Mouse (Mus musculus) left cerebral cortex, postnatal 25 days (tissue): ENCODE results near the gene Irak2. TPM values are rescaled to one million over a fixed set of nuclear protein-coding genes. Genes with fewer than 3 reads are reported as not detected.

Experiments
- DNase-seq, 2 experiments: peaks; one replicate each; pipeline ENCODE4 v3.0.0; 2022; ENCODE audit warnings: low spot score in 2 of 2, mixed read lengths in 1 of 2
- intact Hi-C: fragments of 180-260 bp; cut with DNase I; formaldehyde crosslinking; loops from one replicate; pipeline ENCODE4 v1.15.1; 2025
- microRNA-seq, 2 experiments: library from miRNA; unstranded; fragments of <30 nt; microRNA quantifications; one replicate each; pipeline ENCODE4 v1.2.0; 2022
- total RNA-seq, 2 experiments: library from RNA; stranded (reverse); gene quantifications; 2 replicates each; pipeline ENCODE4 v1.2.3; 2021

The Irak2 gene
- total RNA-seq, 2 experiments from 2014 or later, result 18.5 to 21.1 TPM

DNA sequence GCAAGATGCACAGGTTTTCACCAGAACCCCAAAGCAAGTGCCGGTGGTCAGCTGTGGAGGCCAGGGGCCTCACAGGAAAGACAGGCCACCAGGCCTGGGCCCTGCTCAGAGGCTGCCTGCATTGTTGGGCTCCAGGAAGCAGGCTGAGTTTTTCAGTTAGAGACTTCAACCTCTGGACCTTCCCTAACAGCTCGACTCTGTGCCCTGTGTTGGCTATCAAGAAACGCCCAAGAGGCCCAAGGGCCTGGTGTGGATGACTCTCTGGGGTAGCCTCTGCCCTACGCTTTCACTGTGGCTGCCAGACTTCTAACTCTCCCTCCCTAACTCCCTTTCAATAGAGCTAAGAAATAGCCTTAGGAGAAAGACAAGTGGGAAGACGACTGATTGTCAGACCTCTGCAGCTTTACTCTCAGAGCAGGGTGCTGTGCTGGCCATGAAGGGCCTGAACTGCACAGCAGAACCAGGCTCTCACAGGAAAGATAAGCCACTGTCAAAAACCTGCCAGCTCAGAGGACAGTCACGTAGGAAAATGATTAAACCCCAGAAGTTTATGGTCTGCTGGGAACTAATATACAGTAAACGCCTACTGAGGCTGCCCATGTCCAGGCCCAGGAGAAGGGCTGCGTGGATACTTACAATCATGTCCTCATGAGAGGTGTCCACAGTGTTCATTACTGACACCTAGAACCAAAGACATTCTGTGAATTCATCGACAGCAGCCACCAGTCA, 99.2 kb downstream of the Irak2 start:
- intact Hi-C loops, result no loop called here
- DNase-seq, result no peak

DNA sequence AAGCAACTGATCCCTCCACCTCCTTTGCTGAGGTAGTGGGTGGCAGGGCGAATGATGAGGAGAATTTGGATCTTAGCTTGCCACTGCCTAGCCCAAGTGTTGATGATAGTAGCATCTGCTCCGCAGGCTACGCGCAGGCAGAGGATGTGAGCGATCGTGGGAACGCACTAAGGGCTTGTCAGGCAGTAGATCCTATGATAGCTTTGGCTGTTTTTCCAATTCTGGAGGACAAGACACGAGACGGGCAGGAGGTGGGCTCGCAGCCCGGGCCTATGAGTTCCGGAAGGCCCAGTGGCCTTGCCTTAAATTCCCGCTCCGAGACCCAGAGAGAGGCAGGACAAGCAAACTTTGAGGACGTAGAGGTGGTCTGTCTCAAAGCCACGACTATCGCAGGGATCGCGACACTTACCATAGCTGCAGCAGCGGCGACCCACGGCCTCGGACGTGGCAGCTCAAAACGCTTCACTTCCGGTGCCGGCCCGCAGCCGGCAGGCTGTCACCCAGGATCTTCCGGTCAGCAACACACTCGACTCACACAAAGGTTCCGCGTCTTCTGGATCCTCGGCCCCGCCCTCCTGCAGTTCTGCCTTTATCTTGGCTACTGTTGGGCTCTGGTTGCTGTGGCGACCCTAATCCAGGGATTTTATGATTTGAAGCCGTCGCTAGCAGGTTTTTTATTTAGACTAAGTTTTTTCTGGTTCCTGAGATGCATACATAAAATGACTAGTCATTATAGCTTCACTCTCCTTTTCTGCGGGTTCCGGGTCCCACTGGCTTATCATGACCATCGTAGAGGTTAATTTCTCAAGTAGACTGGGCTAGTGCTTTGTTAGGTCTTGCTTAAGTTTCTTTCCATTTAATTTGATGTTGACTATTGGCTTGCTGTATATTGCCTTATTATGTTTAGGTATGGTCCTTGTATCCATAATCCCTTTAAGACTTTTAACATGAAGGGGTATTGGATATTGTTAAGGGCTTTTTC, 102.3 kb downstream of the Irak2 start, which contains the start of gene Sec13:
TSS of gene Sec13 (minus strand) at position 508 of the 982 bp plus-strand sequence.
- DNase-seq, result peak; percentile 88 to 91
- intact Hi-C loops, result no loop called here

- intact Hi-C loops, result no loop called here
- DNase-seq, result peak in 1 of 2 experiments; percentile 40
Measured at GRCm38 (mm10) chr6:113741425-113741824, 103.2 kb downstream of the Irak2 start.

- peak in 1 of 2 experiments; percentile 80 for DNase-seq
- intact Hi-C loops, result no loop called here
Measured at GRCm38 (mm10) chr6:113742321-113742720, 104.1 kb downstream of the Irak2 start.

GRCm38 (mm10) chr6:113743111-113743510, 104.8 kb downstream of the Irak2 start:
- DNase-seq, result peak in 1 of 2 experiments; percentile 79
- intact Hi-C loops, result no loop called here

Small RNAs within 50 kb of the gene (microRNA-seq; reads per million reads assigned to microRNA genes)
- 1.5 to 3.0 reads per million in 2 experiments for gene Mir7042

Other genes starting within 250 kb of the Irak2 start
- 10 to 100 TPM; 11.5 to 13.1 TPM for gene Ttll3, start 249.2 kb upstream of the Irak2 start, total RNA-seq
- gene Rpusd3, start 219.1 kb upstream of the Irak2 start, total RNA-seq, result 10 to 100 TPM; 17.0 to 21.0 TPM
- gene Cidec, start 202.7 kb upstream of the Irak2 start, total RNA-seq, result not detected
- gene Jagn1, start 195.9 kb upstream of the Irak2 start, total RNA-seq, result 10 to 100 TPM; 40.9 to 47.4 TPM
- under 1 TPM; 0.34 to 0.66 TPM for gene Il17re, start 180.0 kb upstream of the Irak2 start, total RNA-seq
- gene Il17rc, start 167.0 kb upstream of the Irak2 start, total RNA-seq, result 1 to 10 TPM; 4.6 to 5.7 TPM
- gene Creld1, start 155.2 kb upstream of the Irak2 start, total RNA-seq, result 100 to 1,000 TPM; 114 to 121 TPM
- 10 to 100 TPM; 56.2 to 57.0 TPM for gene Prrt3, start 136.5 kb upstream of the Irak2 start, total RNA-seq
- 10 to 100 TPM; 82.5 to 83.2 TPM for gene Emc3, start 106.8 kb upstream of the Irak2 start, total RNA-seq
- gene Fancd2, start 106.8 kb upstream of the Irak2 start, total RNA-seq, result 1 to 10 TPM; 1.9 to 2.1 TPM
- gene Fancd2os, start 37.8 kb upstream of the Irak2 start, total RNA-seq, result under 1 TPM; 0.25 to 0.34 TPM
- gene Brk1, start 33.7 kb upstream of the Irak2 start, total RNA-seq, result 100 to 1,000 TPM; 249 to 254 TPM
- gene Vhl, start 14.5 kb upstream of the Irak2 start, total RNA-seq, result 10 to 100 TPM; 50.4 to 51.4 TPM
- gene Tatdn2, start 58.6 kb downstream of the Irak2 start, total RNA-seq, result 10 to 100 TPM; 67.1 to 71.7 TPM
- not detected for gene Ghrl, start 81.4 kb downstream of the Irak2 start, total RNA-seq
- gene Sec13, start 102.3 kb downstream of the Irak2 start, total RNA-seq, result 10 to 100 TPM; 69.4 to 70.6 TPM